Mouse (Mus musculus) small intestine, adult 2 months (tissue): ENCODE data around the gene Ctss.

ENCODE experiments used
- CTCF ChIP-seq: fragments of 200-500 bp; IDR thresholded peaks from 2 replicates; pipeline ENCODE4 v1.5.1; 2012; ENCODE audit warnings: low read depth, mild to moderate bottlenecking, control low read depth, inconsistent platforms, low read length, moderate library complexity, mixed read lengths; ENCODE audit not compliant: insufficient replicate concordance, insufficient read length; ENCODE audit errors: extremely low read depth
- POLR2A ChIP-seq: fragments of 200-500 bp; IDR thresholded peaks from 2 replicates; pipeline ENCODE4 v1.6.1; 2012; ENCODE audit warnings: low read depth, mild to moderate bottlenecking, control low read depth, inconsistent platforms, low read length, moderate library complexity

GRCm38 (mm10) chr3:95516614-95517041 lies 10.0 kb upstream of the Ctss start:
- TF ChIP-seq CTCF = no peak
- no peak for TF ChIP-seq POLR2A
